Mouse (Mus musculus): ENCODE results near the gene Ccdc8. TPM values are rescaled to one million over a fixed set of nuclear protein-coding genes. Genes with fewer than 3 reads are reported as not detected.

The Ccdc8 gene
- 3.5 TPM for polyA plus RNA-seq (2014; fragmentation: Illumina TruSeq; extraction: RNeasy Lipid Tissue Mini Kit (QIAGEN cat#74804); ENCODE audit: low read depth, low replicate concordance)

GRCm38 (mm10) chr7:16992451-16992807 is at the start of gene Ccdc8:
TSS of gene Ccdc8 (plus strand) at chr7:16992708.

GRCm38 (mm10) chr7:16944061-16944807 is 48.3 kb upstream of the Ccdc8 start, which contains the start of gene Pnmal2:
TSS of gene Pnmal2 (plus strand) at chr7:16944682.

GRCm38 (mm10) chr7:16959539-16960187 is 32.8 kb upstream of the Ccdc8 start, which contains the start of gene Pnmal1:
TSS of gene Pnmal1 (plus strand) at chr7:16959679.

GRCm38 (mm10) chr7:16982859-16983568 is 9.5 kb upstream of the Ccdc8 start, which contains the start of gene Gm42372:
TSS of gene Gm42372 (plus strand) at chr7:16983086.

GRCm38 (mm10) chr7:17027588-17028343 is 35.3 kb downstream of the Ccdc8 start, which contains the start of gene Ppp5c:
TSS of gene Ppp5c (minus strand) at chr7:17027924.

Other genes with a start within 250 kb of the Ccdc8 start
- gene Slc1a5, start 211.4 kb upstream of the Ccdc8 start, polyA plus RNA-seq (2014; fragmentation: Illumina TruSeq; extraction: RNeasy Lipid Tissue Mini Kit (QIAGEN cat#74804); ENCODE audit: low read depth, low replicate concordance) = 638 TPM
- 61.2 TPM for gene Strn4, start 176.8 kb upstream of the Ccdc8 start, polyA plus RNA-seq (2014; fragmentation: Illumina TruSeq; extraction: RNeasy Lipid Tissue Mini Kit (QIAGEN cat#74804); ENCODE audit: low read depth, low replicate concordance)
- 19.1 TPM for gene Fkrp, start 176.0 kb upstream of the Ccdc8 start, polyA plus RNA-seq (2014; fragmentation: Illumina TruSeq; extraction: RNeasy Lipid Tissue Mini Kit (QIAGEN cat#74804); ENCODE audit: low read depth, low replicate concordance)
- gene Prkd2, start 149.8 kb upstream of the Ccdc8 start, polyA plus RNA-seq (2014; fragmentation: Illumina TruSeq; extraction: RNeasy Lipid Tissue Mini Kit (QIAGEN cat#74804); ENCODE audit: low read depth, low replicate concordance) = 22.1 TPM
- gene Dact3, start 117.4 kb upstream of the Ccdc8 start, polyA plus RNA-seq (2014; fragmentation: Illumina TruSeq; extraction: RNeasy Lipid Tissue Mini Kit (QIAGEN cat#74804); ENCODE audit: low read depth, low replicate concordance) = 5.9 TPM
- gene Gng8, start 100.9 kb upstream of the Ccdc8 start, polyA plus RNA-seq (2014; fragmentation: Illumina TruSeq; extraction: RNeasy Lipid Tissue Mini Kit (QIAGEN cat#74804); ENCODE audit: low read depth, low replicate concordance) = 4.3 TPM
- 2.4 TPM for gene Ptgir, start 86.2 kb upstream of the Ccdc8 start, polyA plus RNA-seq (2014; fragmentation: Illumina TruSeq; extraction: RNeasy Lipid Tissue Mini Kit (QIAGEN cat#74804); ENCODE audit: low read depth, low replicate concordance)
- 128 TPM for gene Calm3, start 68.6 kb upstream of the Ccdc8 start, polyA plus RNA-seq (2014; fragmentation: Illumina TruSeq; extraction: RNeasy Lipid Tissue Mini Kit (QIAGEN cat#74804); ENCODE audit: low read depth, low replicate concordance)
- 3.2 TPM for gene Pnmal2, start 48.0 kb upstream of the Ccdc8 start, polyA plus RNA-seq (2014; fragmentation: Illumina TruSeq; extraction: RNeasy Lipid Tissue Mini Kit (QIAGEN cat#74804); ENCODE audit: low read depth, low replicate concordance)
- gene Pnmal1, start 33.0 kb upstream of the Ccdc8 start, polyA plus RNA-seq (2014; fragmentation: Illumina TruSeq; extraction: RNeasy Lipid Tissue Mini Kit (QIAGEN cat#74804); ENCODE audit: low read depth, low replicate concordance) = 0.19 TPM
- 0.16 TPM for gene Gm42372, start 9.6 kb upstream of the Ccdc8 start, polyA plus RNA-seq (2014; fragmentation: Illumina TruSeq; extraction: RNeasy Lipid Tissue Mini Kit (QIAGEN cat#74804); ENCODE audit: low read depth, low replicate concordance)
- gene Ppp5c, start 35.2 kb downstream of the Ccdc8 start, polyA plus RNA-seq (2014; fragmentation: Illumina TruSeq; extraction: RNeasy Lipid Tissue Mini Kit (QIAGEN cat#74804); ENCODE audit: low read depth, low replicate concordance) = 49.6 TPM
- gene Hif3a, start 69.7 kb downstream of the Ccdc8 start, polyA plus RNA-seq (2014; fragmentation: Illumina TruSeq; extraction: RNeasy Lipid Tissue Mini Kit (QIAGEN cat#74804); ENCODE audit: low read depth, low replicate concordance) = 3.4 TPM
- 0.20 TPM for gene Psg16, start 81.3 kb downstream of the Ccdc8 start, polyA plus RNA-seq (2014; fragmentation: Illumina TruSeq; extraction: RNeasy Lipid Tissue Mini Kit (QIAGEN cat#74804); ENCODE audit: low read depth, low replicate concordance)
- not detected for gene Ceacam3, start 157.6 kb downstream of the Ccdc8 start, polyA plus RNA-seq (2014; fragmentation: Illumina TruSeq; extraction: RNeasy Lipid Tissue Mini Kit (QIAGEN cat#74804); ENCODE audit: low read depth, low replicate concordance)
- gene Psg29, start 210.8 kb downstream of the Ccdc8 start, polyA plus RNA-seq (2014; fragmentation: Illumina TruSeq; extraction: RNeasy Lipid Tissue Mini Kit (QIAGEN cat#74804); ENCODE audit: low read depth, low replicate concordance) = not detected